In the genomic region with DNA sequence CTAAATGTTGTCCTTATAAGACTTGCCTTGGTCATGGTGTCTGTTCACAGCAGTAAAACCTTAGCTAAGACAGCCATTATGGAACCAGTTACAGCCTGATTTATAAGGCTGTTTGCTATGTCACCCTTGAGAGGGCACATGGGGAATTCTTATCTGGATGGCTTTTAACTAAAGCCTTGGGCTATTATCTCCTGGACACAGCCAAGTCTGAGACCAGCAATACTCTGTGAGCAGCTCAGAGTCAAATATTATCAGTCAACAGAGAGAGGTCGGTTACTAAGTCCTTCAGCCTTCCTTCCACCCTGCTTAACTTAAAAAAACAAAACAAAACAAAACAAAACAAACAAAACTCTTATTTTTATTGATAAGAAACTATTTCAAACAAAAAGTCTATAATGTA, we compare ENCODE assay signal across 19 mouse cellular contexts. TPM values are rescaled to one million over a fixed set of nuclear protein-coding genes. Genes with fewer than 3 reads are reported as not detected.
DNase-seq lines count a peak whose midpoint lies in the region; ATAC-seq lines count a peak whose summit lies in the region.
"Had no signal": no experiment of that assay in that cellular context is flagged by ENCODE, and none has a peak within 500 bp of the region (broad histone marks: within the 10 kb centered on the region; RNA-seq: fewer than 3 reads in every experiment).

No protein-coding gene starts in this region.

- 19% methylated on average over 1 of the region's 1 CpGs for WGBS in heart, embryonic 12.5 days
- WGBS in liver, embryonic 12.5 days (ENCODE audit: insufficient replicate concordance), result 11% methylated on average over 1 of the region's 1 CpGs
- WGBS in intestine, embryonic 15.5 days, result 60% methylated on average over 1 of the region's 1 CpGs

- H3K27me3 ChIP-seq in heart, embryonic 12.5 days (replicated peaks), result no peaks in the 10 kb centered on the region
- no peaks in the 10 kb centered on the region for H3K27me3 ChIP-seq in liver, embryonic 12.5 days (replicated peaks)
- no peaks in the 10 kb centered on the region for H3K27me3 ChIP-seq in intestine, embryonic 15.5 days (replicated peaks)
- H3K27me3 ChIP-seq: CH12.LX; hindbrain, embryonic 12.5 days had no signal

- H3K27ac ChIP-seq in heart, embryonic 12.5 days (ENCODE audit: poor library complexity, severe bottlenecking), result no peak overlapping the region
- H3K27ac ChIP-seq in liver, embryonic 12.5 days, result peak overlapping the region; percentile 95
- no peak overlapping the region for H3K27ac ChIP-seq in intestine, embryonic 15.5 days
- H3K27ac ChIP-seq: hindbrain, embryonic 12.5 days; left cerebral cortex, adult 2 months; midbrain, embryonic 10.5 days had no signal

- no peak overlapping the region for H3K4me3 ChIP-seq in heart, embryonic 12.5 days
- H3K4me3 ChIP-seq in liver, embryonic 12.5 days, result no peak overlapping the region
- no peak overlapping the region for H3K4me3 ChIP-seq in intestine, embryonic 15.5 days (replicated peaks)
- H3K4me3 ChIP-seq: hindbrain, embryonic 12.5 days; left cerebral cortex, adult 2 months; midbrain, embryonic 10.5 days had no signal

- no peak for DNase-seq in heart, adult 11 months
- DNase-seq in c-Kit-positive CD71-positive TER-119-negative erythroid progenitor cells, embryonic 14.5 days (ENCODE audit: low read depth), result peak; percentile 68
- no peak for DNase-seq in left cerebral cortex, adult 8-10 months (ENCODE audit: low spot score in 2 of 2)
- DNase-seq: cerebellum, adult 9-10 months; embryo, embryonic 11 days; heart, adult 18-20 months; kidney, adult 8-10 months; kidney, postnatal 14 days; lung, adult 2 months; thymus, postnatal 4 days had no signal

- no peak overlapping the region for H3K4me2 ChIP-seq in heart, embryonic 12.5 days
- H3K4me2 ChIP-seq in liver, embryonic 12.5 days, result peak overlapping the region; percentile 40
- no peak overlapping the region for H3K4me2 ChIP-seq in intestine, embryonic 15.5 days (replicated peaks)
- H3K4me2 ChIP-seq: hindbrain, embryonic 12.5 days had no signal

- no peak overlapping the region for H3K9ac ChIP-seq in heart, embryonic 12.5 days
- peak overlapping the region; percentile 37; the same call in 1 of the 2 replicates for H3K9ac ChIP-seq in liver, embryonic 12.5 days
- no peak overlapping the region for H3K9ac ChIP-seq in intestine, embryonic 15.5 days
- H3K9ac ChIP-seq: hindbrain, embryonic 12.5 days had no signal

- no peaks in the 10 kb centered on the region for H3K36me3 ChIP-seq in heart, embryonic 12.5 days
- H3K36me3 ChIP-seq in liver, embryonic 12.5 days, result no peaks in the 10 kb centered on the region
- H3K36me3 ChIP-seq in intestine, embryonic 15.5 days, result no peaks in the 10 kb centered on the region
- H3K36me3 ChIP-seq: hindbrain, embryonic 12.5 days; midbrain, embryonic 10.5 days had no signal

- no peaks in the 10 kb centered on the region for H3K9me3 ChIP-seq in heart, embryonic 12.5 days (replicated peaks)
- no peaks in the 10 kb centered on the region for H3K9me3 ChIP-seq in liver, embryonic 12.5 days (replicated peaks)
- no peaks in the 10 kb centered on the region for H3K9me3 ChIP-seq in intestine, embryonic 15.5 days
- H3K9me3 ChIP-seq: hindbrain, embryonic 12.5 days; midbrain, embryonic 10.5 days had no signal

- ATAC-seq in heart, embryonic 12.5 days (ENCODE audit: insufficient number of reproducible peaks, low FRiP score), result peak; percentile 86
- peak; percentile 87 for ATAC-seq in liver, embryonic 12.5 days
- peak; percentile 80 for ATAC-seq in megakaryocyte-erythroid progenitor cell, adult 5-6 weeks (replicated peaks; ENCODE audit: low FRiP score, low TSS enrichment, poor library complexity, severe bottlenecking)
- no peak for ATAC-seq in intestine, embryonic 15.5 days
- ATAC-seq: inflammation-experienced regulatory T-cells, adult 6 months had no signal

- 0 out of 2 replicates have a peak, but pooled peaks cover 6% of the 10 kb centered on the region for H3K4me1 ChIP-seq in heart, embryonic 12.5 days (replicated peaks)
- peaks cover 91% of the 10 kb centered on the region for H3K4me1 ChIP-seq in liver, embryonic 12.5 days
- 0 out of 2 replicates have a peak, but pooled peaks cover 5% of the 10 kb centered on the region for H3K4me1 ChIP-seq in intestine, embryonic 15.5 days (replicated peaks)
- H3K4me1 ChIP-seq: hindbrain, embryonic 12.5 days; midbrain, embryonic 10.5 days had no signal

RNA-seq across cellular contexts. Expression of a gene that starts 58.5 kb away (rescaled TPM):
- polyA plus RNA-seq in heart, embryonic 12.5 days (2016; fragmentation: Nextera tagmentation; extraction: Ambion mirVana), result 12.3 and 12.5 TPM in 2 replicates
- polyA plus RNA-seq in liver, embryonic 12.5 days (2016; fragmentation: Nextera tagmentation; extraction: Ambion mirVana), result 14.2 and 14.4 TPM in 2 replicates
- total RNA-seq in megakaryocyte-erythroid progenitor cell, adult 5-6 weeks (2014; fragmentation: Nextera tagmentation), result 223 and 236 TPM in 2 replicates
- total RNA-seq in megakaryocyte-erythroid progenitor cell, adult 5-6 weeks (2017), result 225 and 282 TPM in 2 replicates
- 10 to 100 TPM; 72.2 to 86.1 (median 79.3) TPM for total RNA-seq in left cerebral cortex, adult 8-10 months (2022)
- polyA plus RNA-seq in intestine, embryonic 15.5 days (2015; fragmentation: Nextera tagmentation; extraction: Ambion mirVana), result 10.7 and 11.5 TPM in 2 replicates
